Mouse (Mus musculus) intestine, embryonic 14.5 days (tissue): Measurements from ENCODE around the gene Dgka. TPM values are rescaled to one million over a fixed set of nuclear protein-coding genes. Genes with fewer than 3 reads are reported as not detected.

ENCODE experiments used
- ATAC-seq: fragments of 200-750 bp; cut with Nextera tagmentation; replicated peaks from 2 replicates; pipeline ENCODE4 v1.8.0; 2017; ENCODE audit warnings: low read depth, moderate number of reproducible peaks, moderate TSS enrichment, moderate library complexity; ENCODE audit not compliant: low FRiP score, low TSS enrichment
- DNase-seq: peaks from one replicate; pipeline ENCODE4 v3.0.0-alpha.2; 2018; ENCODE audit warnings: low spot score
- H3K27ac ChIP-seq: fragments of 300-500 bp; sonication (generic); 2 replicates; pipeline ENCODE4 v1.5.1; 2014; ENCODE audit warnings: low read depth, mild to moderate bottlenecking, control low read depth
- H3K27me3 ChIP-seq: fragments of 300-500 bp; sonication (generic); replicated peaks from 2 replicates; pipeline ENCODE4 v1.6.1; 2014; ENCODE audit warnings: low read length, control low read depth; ENCODE audit not compliant: control insufficient read depth, insufficient read depth
- H3K36me3 ChIP-seq: fragments of 300-500 bp; sonication (generic); 2 replicates; pipeline ENCODE4 v1.6.1; 2014; ENCODE audit warnings: low read length, control low read depth; ENCODE audit not compliant: control insufficient read depth, insufficient read depth
- H3K4me1 ChIP-seq: fragments of 300-500 bp; sonication (generic); replicated peaks from 2 replicates; pipeline ENCODE4 v1.6.1; 2014; ENCODE audit warnings: low read length, control low read depth, mixed read lengths; ENCODE audit not compliant: control insufficient read depth, insufficient read depth
- H3K4me2 ChIP-seq: fragments of 300-500 bp; sonication (generic); 2 replicates; pipeline ENCODE4 v1.6.1; 2014; ENCODE audit warnings: low read length
- H3K4me3 ChIP-seq: fragments of 300-500 bp; sonication (generic); 2 replicates; pipeline ENCODE4 v1.5.1; 2014; ENCODE audit warnings: low read depth, low read length, control low read depth, mixed read lengths
- H3K9ac ChIP-seq: fragments of 300-500 bp; sonication (generic); 2 replicates; pipeline ENCODE4 v1.6.1; 2014; ENCODE audit warnings: mild to moderate bottlenecking, low read length
- H3K9me3 ChIP-seq: fragments of 300-500 bp; sonication (generic); 2 replicates; pipeline ENCODE4 v1.6.1; 2016; ENCODE audit warnings: low read length, control low read depth; ENCODE audit not compliant: control insufficient read depth
- WGBS: fragments of 180-500 bp; shearing (Covaris S2); extraction: QIAGEN DNeasy Blood & Tissue Kit; methylation state at CpG from one replicate; pipeline ENCODE4 v1.1.7; 2014; 5-methylcytosine and 5-hydroxymethylcytosine counted together
- polyA plus RNA-seq: library from polyadenylated mRNA; unstranded; fragments of >200 nt; fragmentation: Nextera tagmentation; extraction: Ambion mirVana; gene quantifications from 2 replicates; pipeline ENCODE4 v1.2.1, GENCODE M21; 2014

The Dgka gene
- polyA plus RNA-seq, 1 experiment from 2014 or later, result 5.9 TPM

DNA sequence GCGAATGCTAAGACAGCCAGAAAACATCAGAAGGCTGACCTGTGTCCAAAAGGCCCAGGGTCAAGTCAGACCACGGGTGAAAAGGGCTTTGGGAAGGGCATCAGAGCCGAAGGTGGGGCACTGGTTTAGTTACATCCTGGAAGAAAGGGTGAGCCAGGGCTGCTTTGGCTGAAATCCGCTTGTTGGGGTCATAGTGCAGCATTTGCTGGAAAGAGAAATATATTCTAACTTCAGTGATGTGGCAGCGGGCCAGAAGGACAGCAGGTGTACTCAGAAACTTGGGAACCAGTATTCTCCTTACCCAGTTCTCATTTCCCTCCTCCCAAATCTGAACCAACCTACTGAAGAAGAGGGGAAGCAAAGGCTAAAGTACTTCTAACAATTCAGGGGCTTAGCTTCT is 45.6 kb downstream of the Dgka start:
- ATAC-seq, result no peak

DNA sequence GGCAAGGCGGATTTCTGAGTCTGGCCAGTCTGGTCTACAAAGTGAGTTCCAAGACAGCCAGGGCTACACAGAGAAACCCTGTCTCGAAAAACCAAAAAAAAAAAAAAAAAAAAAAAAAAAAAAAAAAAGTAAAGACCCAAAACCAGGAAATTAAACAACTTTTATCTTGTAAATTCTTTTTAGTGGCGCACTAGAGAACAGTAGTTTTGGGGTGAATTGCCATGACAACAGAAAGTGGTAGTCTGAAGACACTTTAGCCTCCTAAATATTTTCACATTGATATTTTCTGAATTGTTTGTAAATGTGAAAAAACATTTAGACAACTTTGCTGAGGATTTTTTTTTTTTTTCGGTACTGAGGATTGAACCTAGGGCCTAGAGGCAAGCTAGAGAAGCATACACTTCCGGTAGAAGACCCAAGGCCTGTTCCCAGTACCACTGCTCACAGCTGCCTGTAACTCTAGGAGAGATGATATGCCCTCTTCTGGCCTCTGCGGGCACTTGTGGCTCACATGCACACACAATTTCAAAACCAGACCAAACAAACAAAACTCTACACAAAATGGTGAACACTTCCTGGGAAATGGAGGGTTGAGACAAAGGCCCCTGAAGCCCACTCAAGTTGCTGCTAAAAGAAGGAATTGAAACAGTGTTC is 47.5 kb downstream of the Dgka start:
- Histone ChIP-seq H3K4me1 (peaks cover 9% of the 10 kb centered on the region), H3K9me3 (no peaks in the 10 kb centered on the region), H3K9ac (no peak overlapping the region), H3K27ac (peak overlapping the region; percentile 59; the same call in 1 of the 2 replicates), H3K36me3 (peaks cover 53% of the 10 kb centered on the region), H3K4me3 (no peak overlapping the region), H3K4me2 (peak overlapping the region; percentile 60; the same call in 1 of the 2 replicates), H3K27me3 (no peaks in the 10 kb centered on the region)
- 86% methylated on average over 6 of the region's 6 CpGs for WGBS
- no peak for DNase-seq
- no peak for ATAC-seq

More for the DNA sequence above, 45.6 kb downstream of the Dgka start:
- Histone ChIP-seq H3K4me3 (no peak overlapping the region), H3K27ac (no peak overlapping the region), H3K9ac (no peak overlapping the region), H3K9me3 (no peaks in the 10 kb centered on the region), H3K4me2 (no peak overlapping the region), H3K27me3 (no peaks in the 10 kb centered on the region), H3K36me3 (peaks cover 53% of the 10 kb centered on the region), H3K4me1 (peaks cover 21% of the 10 kb centered on the region)
- 86% methylated on average over 5 of the region's 5 CpGs for WGBS
- no peak for DNase-seq

GRCm38 (mm10) chr10:128695992-128696807 is 48.5 kb downstream of the Dgka start, which contains the start of gene Rab5b:
Gene Rab5b, minus strand, starts transcription at chr10:128696264.
- Histone ChIP-seq H3K36me3 (peaks cover 43% of the 10 kb centered on the region), H3K27ac (peak within 1 kb of the TSS; percentile 97), H3K4me2 (peak within 1 kb of the TSS; percentile 79), H3K9me3 (no peaks in the 10 kb centered on the region), H3K27me3 (no peaks in the 10 kb centered on the region), H3K4me1 (peaks cover 9% of the 10 kb centered on the region), H3K4me3 (peak within 1 kb of the TSS; percentile 90), H3K9ac (peak within 1 kb of the TSS; percentile 86)
- DNase-seq, result peak; percentile 98
- 1% methylated on average over 39 of the region's 40 CpGs for WGBS
- peak; percentile 98 for ATAC-seq

GRCm38 (mm10) chr10:128695411-128695991 is 49.2 kb downstream of the Dgka start:
- peak overlapping the region; percentile 79 for H3K4me2 ChIP-seq
- peaks cover 9% of the 10 kb centered on the region for H3K4me1 ChIP-seq
- H3K27me3 ChIP-seq, result no peaks in the 10 kb centered on the region
- peaks cover 36% of the 10 kb centered on the region for H3K36me3 ChIP-seq
- ATAC-seq (no peak), DNase-seq (no peak)
- H3K9ac ChIP-seq, result peak overlapping the region; percentile 86
- no peaks in the 10 kb centered on the region for H3K9me3 ChIP-seq
- H3K4me3 ChIP-seq, result peak overlapping the region; percentile 90
- H3K27ac ChIP-seq, result peak overlapping the region; percentile 97
- WGBS, result 2% methylated on average over 22 of the region's 22 CpGs

DNA sequence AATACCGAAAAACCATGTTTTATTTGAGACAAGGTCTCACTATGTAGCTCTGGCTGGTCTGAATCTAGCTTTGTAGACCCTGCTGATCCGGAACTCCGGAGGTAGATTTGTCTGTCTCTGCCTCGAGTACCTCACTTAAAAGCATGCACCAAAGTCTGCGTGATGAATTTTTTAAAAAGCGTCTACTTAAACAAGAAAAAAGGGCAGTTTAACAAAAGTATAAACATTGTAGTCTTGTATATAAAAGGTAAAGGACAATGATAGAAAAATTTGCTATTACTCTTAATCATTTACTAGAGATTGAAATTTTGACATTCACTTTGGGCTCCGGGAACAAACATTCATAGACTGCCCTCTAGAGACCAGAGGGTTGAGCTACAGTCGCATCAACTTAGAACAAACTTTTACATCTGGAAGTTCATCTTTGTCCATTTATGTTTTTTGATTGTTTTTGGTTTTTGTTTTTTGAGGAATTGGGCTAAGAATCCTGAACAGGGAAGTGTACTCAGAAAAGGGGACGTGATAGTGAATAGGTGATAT is 70.1 kb downstream of the Dgka start:
- Histone ChIP-seq H3K27ac (peak overlapping the region; percentile 57), H3K4me3 (peak overlapping the region; percentile 66), H3K4me1 (peaks cover 4% of the 10 kb centered on the region; the same call in 1 of the 2 replicates), H3K27me3 (no peaks in the 10 kb centered on the region), H3K9me3 (no peaks in the 10 kb centered on the region), H3K36me3 (peaks cover 11% of the 10 kb centered on the region), H3K9ac (peak overlapping the region; percentile 31), H3K4me2 (peak overlapping the region; percentile 87)
- DNase-seq (no peak), ATAC-seq (peak; percentile 7; the same call in 1 of the 2 replicates)
- WGBS, result 2% methylated on average over 9 of the region's 9 CpGs

DNA sequence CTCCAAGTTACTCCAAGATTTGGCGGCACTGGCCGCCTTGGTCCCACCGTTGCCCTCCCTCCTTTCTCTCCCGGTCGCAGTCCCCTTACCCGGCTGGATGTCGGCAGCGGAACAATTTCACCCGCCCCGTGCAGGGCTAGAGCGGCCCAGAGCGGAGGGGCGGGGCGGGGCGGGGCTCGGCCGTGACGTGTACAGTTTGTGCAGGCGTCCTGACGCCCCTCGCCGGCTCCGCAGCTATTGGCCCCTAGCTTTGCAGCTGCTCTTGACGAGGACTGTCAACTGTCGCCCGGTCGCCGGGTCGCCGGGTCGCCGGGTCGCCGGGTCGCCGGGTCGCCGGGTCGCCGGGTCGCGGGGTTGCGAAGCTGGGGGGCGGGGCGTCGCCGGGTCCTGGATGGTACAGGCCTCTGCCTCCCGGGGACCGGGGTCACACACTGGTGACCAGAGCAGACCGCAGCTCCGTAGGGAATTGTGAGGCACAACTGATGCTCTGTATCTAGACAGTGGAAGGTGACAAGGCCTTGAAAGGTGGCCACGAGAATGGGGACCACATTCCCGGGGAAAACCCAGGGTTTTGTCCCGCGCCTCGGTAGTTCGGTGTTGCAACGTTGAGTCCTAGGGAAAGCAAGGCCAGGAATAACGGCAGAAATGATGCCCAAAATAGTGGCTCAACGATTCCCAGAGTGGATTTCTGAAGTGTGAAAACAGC is 70.7 kb downstream of the Dgka start, which contains the start of gene Suox:
TSS of gene Suox (minus strand) at position 311 of the 706 bp plus-strand sequence.
- ATAC-seq, result peak; percentile 90
- Histone ChIP-seq H3K27ac (peak within 1 kb of the TSS; percentile 57), H3K9me3 (no peaks in the 10 kb centered on the region), H3K36me3 (peaks cover 11% of the 10 kb centered on the region; the same call in 1 of the 2 replicates), H3K4me2 (peak within 1 kb of the TSS; percentile 87), H3K4me1 (peaks cover 4% of the 10 kb centered on the region; the same call in 1 of the 2 replicates), H3K27me3 (no peaks in the 10 kb centered on the region), H3K9ac (peak within 1 kb of the TSS; percentile 31), H3K4me3 (peak within 1 kb of the TSS; percentile 66)
- WGBS, result under 1% methylated on average over 60 of the region's 60 CpGs
- DNase-seq, result peak; percentile 94

DNA sequence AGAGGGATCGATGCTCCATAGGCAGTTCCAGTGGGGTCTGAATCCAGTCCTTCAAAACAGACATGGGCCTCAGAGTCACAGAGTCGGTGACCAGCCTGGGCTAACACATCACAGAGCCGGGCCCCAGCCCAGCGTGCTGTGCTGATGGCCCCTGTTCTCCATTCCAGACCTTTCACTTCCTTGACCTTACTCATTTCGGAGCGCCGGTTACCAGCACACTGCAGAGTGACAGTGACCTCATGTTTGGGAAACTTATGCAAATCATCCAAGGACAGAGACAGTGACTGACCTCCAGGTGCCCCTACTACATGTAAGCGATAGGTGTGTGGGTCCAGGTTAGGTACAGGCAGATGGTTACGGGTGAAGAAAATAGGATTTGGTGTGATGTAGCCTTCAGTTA is 73.5 kb downstream of the Dgka start:
- Histone ChIP-seq H3K27ac (no peak overlapping the region), H3K9ac (no peak overlapping the region), H3K36me3 (peaks cover 6% of the 10 kb centered on the region; the same call in 1 of the 2 replicates), H3K9me3 (no peaks in the 10 kb centered on the region), H3K4me2 (no peak overlapping the region), H3K4me3 (no peak overlapping the region), H3K27me3 (no peaks in the 10 kb centered on the region), H3K4me1 (peaks cover 4% of the 10 kb centered on the region; the same call in 1 of the 2 replicates)
- WGBS, result 92% methylated on average over 9 of the region's 9 CpGs
- ATAC-seq (no peak), DNase-seq (no peak)
